Mouse (Mus musculus): ENCODE results near the gene Fgfr2.

DNA sequence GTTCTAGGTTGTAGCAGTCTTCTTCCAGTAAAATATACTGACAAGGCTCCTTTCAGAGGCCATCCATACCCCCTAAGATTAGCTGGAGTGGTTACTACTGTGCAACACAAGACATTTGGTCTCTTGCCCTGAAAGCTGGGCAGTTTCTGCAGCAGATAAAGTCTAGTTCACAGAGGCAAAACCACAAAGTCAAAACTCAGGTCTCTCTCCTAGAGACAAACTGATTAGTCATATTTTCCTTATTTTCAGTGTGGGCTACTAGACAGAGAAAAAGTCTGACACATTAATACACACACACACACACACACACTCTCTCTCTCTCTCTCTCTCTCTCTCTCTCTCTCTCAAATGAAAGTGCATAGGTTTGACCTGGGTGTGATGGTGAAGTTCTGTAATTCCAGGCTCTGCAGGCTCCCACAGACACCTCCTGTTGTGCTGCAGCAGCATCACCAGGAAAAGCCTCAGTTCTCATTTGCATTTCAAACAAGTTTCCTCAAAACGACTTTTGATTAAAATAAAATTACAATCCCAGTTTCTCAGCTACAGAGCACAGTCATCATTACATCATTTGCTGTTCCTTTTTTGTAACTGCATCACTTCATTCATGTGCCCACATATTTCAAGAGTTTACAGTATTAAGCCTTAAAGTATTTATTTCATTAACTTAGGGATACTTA lies 298.7 kb downstream of the Fgfr2 start:
- TF ChIP-seq CTCF (IDR thresholded peaks at IDR 0.05) = no peak
- TF ChIP-seq EP300 (IDR thresholded peaks at IDR 0.05) = no peak
